Mouse (Mus musculus) hindbrain, postnatal 0 days (tissue): Measurements from ENCODE around the gene A230050P20Rik. TPM values are rescaled to one million over a fixed set of nuclear protein-coding genes. Genes with fewer than 3 reads are reported as not detected.
"Not testable (repeated sequence)": the region's sequence is repeated elsewhere in the genome, so short reads cannot be mapped to it uniquely, and the experiment has no call there.

Experiments used
- ATAC-seq: fragments of 200-750 bp; cut with Nextera tagmentation; 2 replicates; pipeline ENCODE4 v1.8.0; 2017; ENCODE audit warnings: mild to moderate bottlenecking, moderate TSS enrichment, moderate library complexity
- DNase-seq: peaks from one replicate; pipeline ENCODE4 v3.0.0-alpha.2; 2015; ENCODE audit warnings: low spot score
- H3K27ac ChIP-seq: fragments of 300-500 bp; sonication (generic); 2 replicates; pipeline ENCODE4 v1.5.1; 2014; ENCODE audit warnings: mild to moderate bottlenecking
- H3K27me3 ChIP-seq: fragments of 300-500 bp; sonication (generic); 2 replicates; pipeline ENCODE4 v1.6.1; 2014; ENCODE audit warnings: low read length, mixed read lengths; ENCODE audit not compliant: insufficient read depth
- H3K36me3 ChIP-seq: fragments of 300-500 bp; sonication (generic); 2 replicates; pipeline ENCODE4 v1.6.1; 2014; ENCODE audit warnings: low read length, mixed read lengths; ENCODE audit not compliant: insufficient read depth
- H3K4me1 ChIP-seq: fragments of 300-500 bp; sonication (generic); 2 replicates; pipeline ENCODE4 v1.6.1; 2014; ENCODE audit warnings: antibody characterized with exemption, low read length, mixed read lengths; ENCODE audit not compliant: insufficient read depth
- H3K4me2 ChIP-seq: fragments of 300-500 bp; sonication (generic); 2 replicates; pipeline ENCODE4 v1.6.1; 2014; ENCODE audit warnings: low read depth, mild to moderate bottlenecking, low read length, moderate library complexity, mixed read lengths
- H3K4me3 ChIP-seq: fragments of 300-500 bp; sonication (generic); 2 replicates; pipeline ENCODE4 v1.5.1; 2014; ENCODE audit warnings: low read length
- H3K9ac ChIP-seq: fragments of 300-500 bp; sonication (generic); replicated peaks from 2 replicates; pipeline ENCODE4 v1.6.1; 2014; ENCODE audit warnings: mild to moderate bottlenecking, low read length, moderate library complexity, mixed read lengths
- H3K9me3 ChIP-seq: fragments of 300-500 bp; sonication (generic); 2 replicates; pipeline ENCODE4 v1.6.1; 2016; ENCODE audit warnings: low read length, mixed read lengths
- CTCF ChIP-seq: IDR thresholded peaks from 2 replicates; pipeline ENCODE4 v1.5.1; 2016; ENCODE audit warnings: antibody characterized with exemption, control low read depth, low read depth
- WGBS: fragments of 180-500 bp; shearing (Covaris S2); extraction: QIAGEN DNeasy Blood & Tissue Kit; methylation state at CpG from one replicate; pipeline ENCODE4 v1.1.7; 2014; 5-methylcytosine and 5-hydroxymethylcytosine counted together
- polyA plus RNA-seq: library from polyadenylated mRNA; unstranded; fragments of >200 nt; fragmentation: Nextera tagmentation; extraction: Ambion mirVana; gene quantifications from 2 replicates; pipeline ENCODE4 v1.2.1, GENCODE M21; 2015
- total RNA-seq: library from RNA; depleted of rRNA; stranded (reverse); fragments of >200 nt; gene quantifications from 2 replicates; pipeline ENCODE4 v1.2.3, GENCODE M21; 2014

A230050P20Rik gene
- total and polyA plus RNA-seq, 2 experiments from 2014 or later: 26.0 to 32.7 TPM

DNA sequence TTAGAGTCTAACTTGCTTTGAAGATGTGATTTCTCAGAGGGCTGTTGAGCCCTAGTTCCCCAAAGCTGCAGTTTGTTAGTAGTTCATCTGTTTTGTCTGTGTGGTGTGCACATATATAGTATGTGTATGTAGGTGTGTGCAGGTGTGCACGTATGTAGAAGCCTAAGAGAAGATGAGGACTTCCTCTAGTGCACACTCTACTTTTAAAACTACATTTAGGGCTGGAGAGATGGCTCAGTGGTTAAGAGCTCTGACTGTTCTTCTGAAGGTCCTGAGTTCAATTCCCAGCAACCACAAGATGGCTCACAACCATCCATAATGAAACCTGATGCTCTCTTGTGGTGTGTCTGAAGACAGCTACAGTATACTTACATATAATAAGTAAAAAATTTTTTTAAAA, 33.6 kb upstream of the A230050P20Rik start:
- Histone ChIP-seq H3K4me3 (no peak overlapping the region), H3K9me3 (no peaks in the 10 kb centered on the region), H3K27ac (no peak overlapping the region), H3K27me3 (no peaks in the 10 kb centered on the region), H3K4me1 (0 out of 2 replicates have a peak, but pooled peaks cover 3% of the 10 kb centered on the region), H3K9ac (no peak overlapping the region), H3K4me2 (no peak overlapping the region), H3K36me3 (no peaks in the 10 kb centered on the region)
- no peak for DNase-seq
- no peak for TF ChIP-seq CTCF
- ATAC-seq: no peak
- WGBS: 77% methylated on average over 1 of the region's 1 CpGs

DNA sequence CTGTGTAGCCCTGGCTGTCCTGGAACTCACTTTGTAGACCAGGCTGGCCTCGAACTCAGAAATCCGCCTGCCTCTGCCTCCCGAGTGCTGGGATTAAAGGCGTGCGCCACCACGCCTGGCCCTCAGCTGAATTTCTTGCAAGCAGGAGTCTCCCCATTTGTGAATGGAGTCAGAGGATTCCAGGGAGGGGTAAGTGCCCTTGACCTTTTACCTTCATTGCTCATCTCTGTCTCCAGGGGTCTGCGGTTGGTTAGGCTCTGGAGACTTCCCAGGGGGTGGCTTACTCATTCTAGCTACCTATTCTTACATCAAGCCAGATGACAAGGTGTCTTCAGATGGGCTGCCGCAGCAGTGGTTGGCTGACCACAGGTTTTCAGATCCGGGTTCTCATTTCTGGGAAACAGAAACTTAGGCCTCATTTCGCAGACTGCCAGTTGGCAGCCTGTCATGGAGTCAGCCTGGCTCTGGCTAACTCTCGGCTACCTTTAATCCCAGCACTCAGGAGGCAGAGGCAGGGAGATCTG, 32.9 kb upstream of the A230050P20Rik start:
- not testable (repeated sequence) for DNase-seq, ATAC-seq, H3K9ac ChIP-seq, H3K27me3 ChIP-seq, H3K9me3 ChIP-seq, H3K4me1 ChIP-seq, H3K36me3 ChIP-seq, H3K27ac ChIP-seq, H3K4me2 ChIP-seq, H3K4me3 ChIP-seq
- 87% methylated on average over 11 of the region's 11 CpGs for WGBS

DNA sequence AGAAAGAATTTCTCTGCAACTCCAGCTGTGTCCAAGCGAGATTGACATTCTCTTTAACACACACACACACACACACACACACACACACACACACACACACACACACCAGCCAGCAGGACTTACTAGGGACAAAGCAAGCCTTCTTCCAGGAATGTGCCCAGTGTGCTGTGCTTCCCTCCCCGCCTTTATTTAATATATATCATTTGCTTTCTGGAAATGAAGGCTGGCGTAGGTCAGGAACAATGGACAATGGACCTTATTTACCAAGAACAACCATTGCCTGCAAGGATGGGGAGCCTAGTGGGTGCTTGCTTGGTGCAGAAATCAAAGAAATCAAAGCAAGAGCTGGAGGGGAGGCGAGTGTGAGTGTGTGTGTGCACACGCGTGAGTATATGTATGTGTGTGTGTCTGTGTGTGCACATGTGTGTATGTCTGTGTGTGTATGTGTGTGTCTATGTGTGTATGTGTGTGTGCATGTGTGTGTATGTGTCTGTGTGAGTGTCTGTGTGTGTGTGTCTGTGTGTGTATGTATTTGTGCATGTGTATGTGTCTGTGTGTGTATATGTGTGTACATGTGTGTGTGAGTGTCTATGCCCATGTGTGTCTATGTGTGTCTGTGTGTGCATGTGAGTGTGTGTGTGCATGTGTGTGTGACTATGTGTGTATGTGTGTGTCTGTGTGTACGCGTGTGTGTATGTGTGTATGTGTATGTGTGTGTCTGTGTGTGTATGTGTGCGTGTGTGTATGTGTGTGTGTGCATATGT, 31.1 kb upstream of the A230050P20Rik start:
- Histone ChIP-seq H3K9ac (no peak overlapping the region), H3K27me3 (no peaks in the 10 kb centered on the region), H3K27ac (no peak overlapping the region), H3K4me1 (no peaks in the 10 kb centered on the region), H3K36me3 (no peaks in the 10 kb centered on the region), H3K4me3 (no peak overlapping the region), H3K4me2 (no peak overlapping the region), H3K9me3 (no peaks in the 10 kb centered on the region)
- no peak for DNase-seq
- TF ChIP-seq CTCF: no peak
- no peak for ATAC-seq
- 77% methylated on average over 9 of the region's 9 CpGs for WGBS

DNA sequence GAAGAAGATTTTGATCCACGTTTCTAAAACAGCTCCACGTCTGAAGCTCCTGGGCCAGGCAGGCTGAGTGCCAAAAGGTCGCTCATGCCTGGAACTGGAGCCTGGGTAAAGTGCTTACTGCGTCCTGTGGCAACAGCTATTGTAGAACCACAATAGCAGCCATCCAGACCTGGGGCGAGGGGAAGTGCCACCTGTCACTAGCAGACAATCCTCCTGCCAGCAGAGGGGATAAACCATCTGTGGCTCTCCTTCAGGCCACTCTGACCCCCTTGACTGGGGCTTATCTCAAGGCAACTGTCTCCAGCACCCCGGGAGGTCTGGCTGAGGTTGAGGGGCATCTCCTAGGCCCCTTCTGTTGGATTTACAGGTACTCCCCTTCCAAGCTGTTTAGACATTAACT, 29.5 kb upstream of the A230050P20Rik start:
- no peak for DNase-seq
- Histone ChIP-seq H3K4me3 (no peak overlapping the region), H3K9me3 (no peaks in the 10 kb centered on the region), H3K9ac (no peak overlapping the region), H3K27me3 (no peaks in the 10 kb centered on the region), H3K4me1 (no peaks in the 10 kb centered on the region), H3K4me2 (no peak overlapping the region), H3K36me3 (no peaks in the 10 kb centered on the region), H3K27ac (no peak overlapping the region)
- TF ChIP-seq CTCF: no peak
- no peak for ATAC-seq
- WGBS: 37% methylated on average over 6 of the region's 6 CpGs

DNA sequence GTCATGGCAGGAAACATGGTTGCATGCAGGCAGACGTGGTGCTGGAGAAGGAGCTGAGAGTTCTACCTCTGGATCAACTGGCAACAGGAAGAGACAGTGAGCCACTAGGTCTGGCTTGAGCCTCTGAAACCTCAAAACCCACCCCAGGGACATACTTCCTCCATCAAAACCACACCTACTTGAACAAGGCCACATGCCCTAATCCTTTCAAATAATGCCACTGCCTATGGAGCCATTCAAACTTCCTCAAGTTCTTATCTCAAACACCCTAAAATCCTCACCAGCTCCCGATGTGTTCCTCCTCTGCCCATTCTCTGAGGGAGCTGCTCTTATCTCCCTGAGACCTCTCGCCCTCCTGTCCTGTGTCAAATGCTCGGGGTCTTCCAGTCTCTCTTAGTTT, 26.2 kb upstream of the A230050P20Rik start:
- Histone ChIP-seq H3K27ac (no peak overlapping the region), H3K27me3 (no peaks in the 10 kb centered on the region), H3K4me2 (no peak overlapping the region), H3K36me3 (no peaks in the 10 kb centered on the region), H3K4me3 (no peak overlapping the region), H3K4me1 (no peaks in the 10 kb centered on the region), H3K9me3 (no peaks in the 10 kb centered on the region), H3K9ac (no peak overlapping the region)
- WGBS: 74% methylated on average over 4 of the region's 4 CpGs
- no peak for TF ChIP-seq CTCF
- ATAC-seq: no peak
- DNase-seq: no peak

DNA sequence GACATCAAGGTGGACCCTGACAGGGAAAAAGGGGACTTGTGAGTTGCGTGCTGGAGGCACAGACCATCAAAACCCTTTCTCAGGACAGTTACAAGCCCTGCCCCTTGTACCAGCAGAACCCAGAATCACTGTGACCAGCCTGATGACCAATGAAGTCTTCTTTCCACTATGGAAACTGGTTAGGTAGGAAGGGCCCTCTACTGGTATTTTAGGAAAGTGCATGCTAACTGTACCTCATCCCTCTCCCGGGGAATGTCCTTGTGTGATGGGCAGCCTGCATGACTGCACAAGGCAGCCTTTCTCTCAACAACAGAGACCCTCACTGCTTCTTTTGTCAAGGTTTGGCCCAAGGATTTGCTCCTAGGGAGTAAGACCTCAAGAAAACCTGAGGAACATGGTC, 25.8 kb upstream of the A230050P20Rik start:
- peak; percentile 79 for TF ChIP-seq CTCF
- no peak overlapping the region for H3K9ac ChIP-seq
- no peaks in the 10 kb centered on the region for H3K36me3 ChIP-seq
- no peaks in the 10 kb centered on the region for H3K27me3 ChIP-seq
- no peaks in the 10 kb centered on the region for H3K9me3 ChIP-seq
- no peak overlapping the region for H3K4me2 ChIP-seq
- DNase-seq: peak; percentile 68
- whole genome bisulfite sequencing: 25% methylated on average over 2 of the region's 2 CpGs
- H3K27ac ChIP-seq: no peak overlapping the region
- H3K4me1 ChIP-seq: no peaks in the 10 kb centered on the region
- no peak overlapping the region for H3K4me3 ChIP-seq
- ATAC-seq: peak; percentile 74

DNA sequence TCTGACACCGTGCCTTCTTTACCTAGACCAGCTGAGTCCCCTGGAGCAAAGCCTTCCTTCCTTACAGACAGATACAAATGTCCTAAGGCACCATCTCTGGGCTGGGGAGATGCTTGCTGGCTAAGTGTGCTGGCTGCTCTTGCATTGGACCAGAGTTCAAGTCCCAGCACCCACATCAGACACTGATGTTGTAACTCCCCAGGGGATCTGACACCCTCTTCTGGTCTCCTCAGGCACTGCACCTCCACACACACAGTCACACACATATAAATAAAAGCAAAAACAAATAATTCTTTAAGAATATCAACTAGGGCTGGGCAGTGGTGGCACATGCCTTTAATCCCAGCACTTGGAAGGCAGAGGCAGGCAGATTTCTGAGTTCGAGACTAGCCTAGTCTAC, 18.3 kb upstream of the A230050P20Rik start:
- Histone ChIP-seq H3K9me3 (no peaks in the 10 kb centered on the region), H3K36me3 (no peaks in the 10 kb centered on the region), H3K4me1 (no peaks in the 10 kb centered on the region), H3K9ac (no peak overlapping the region), H3K4me3 (no peak overlapping the region), H3K27me3 (no peaks in the 10 kb centered on the region), H3K27ac (no peak overlapping the region), H3K4me2 (no peak overlapping the region)
- no peak for TF ChIP-seq CTCF
- ATAC-seq (no peak), DNase-seq (no peak)
- WGBS: 85% methylated on average over 2 of the region's 2 CpGs
